Mouse (Mus musculus) Patski (cell line): ENCODE measurements at regions not wholly inside any gene's neighbourhood (a gene's known extent, or its start where the extent isn't known, plus 50 kb on each side); places are given as distances from the start of the nearest gene placed in this dataset.

Experiments used
- ATAC-seq: fragments of 100-300 bp; one replicate; pipeline ENCODE4 v1.8.0; 2021
- CTCF ChIA-PET: fragments of 350-600 bp; sonication (Branson Sonifier 250); formaldehyde crosslinking; loops from one replicate; lab custom pipeline; 2022; ENCODE audit warnings: inconsistent platforms; lab: Charles Lee
- POLR2A ChIA-PET: fragments of 350-600 bp; sonication (Branson Sonifier 250); formaldehyde crosslinking; loops from one replicate; lab custom pipeline; 2022; ENCODE audit warnings: antibody characterized with exemption, inconsistent platforms; lab: Charles Lee
- DNase-seq: peaks from one replicate; pipeline ENCODE4 v3.0.0-alpha.2; 2011; ENCODE audit warnings: low read depth, low spot score
- H3K27me3 ChIP-seq: fragments of 371-371 bp; one replicate; pipeline ENCODE4 v1.5.1; 2021
- CTCF ChIP-seq: fragments of 100-300 bp; IDR thresholded peaks from one replicate; pipeline ENCODE4 v1.5.1; 2021
- in situ Hi-C: fragments of 300-500 bp; cut with MboI; formaldehyde crosslinking; loops from 3 replicates; pipeline ENCODE4 v1.11.1; 2018; ENCODE audit warnings: low pct_unique_long_range_greater_than_20kb, mixed read lengths

- ATAC-seq, result no peak
- DNase-seq, result no peak
- POLR2A ChIA-PET, result interaction anchor here (1.5 kb wide), 1 partner anchor 10 kb away, joined by 3 read pairs; no protein-coding TSS in a partner anchor
- no peaks in the 10 kb centered on the region for H3K27me3 ChIP-seq
- in situ Hi-C loops, result loop anchor here (5.0 kb wide), 1 partner anchor 35 kb away; no protein-coding TSS in a partner anchor
- CTCF ChIA-PET, result interaction anchor here (1.0 to 1.1 kb wide), 3 partner anchors 9 to 65 kb away, joined by 3 to 6 read pairs (median 4); no protein-coding TSS in a partner anchor
- no peak for TF ChIP-seq CTCF
These were observed 355.7 kb upstream of the Ubash3b start for GRCm38 (mm10) chr9:41517053-41517696.

- ATAC-seq, result peak; percentile 96
- CTCF ChIA-PET, result no interaction called here
- H3K27me3 ChIP-seq, result no peaks in the 10 kb centered on the region
- peak; percentile 27 for TF ChIP-seq CTCF
- POLR2A ChIA-PET, result no interaction called here
- in situ Hi-C loops, result loop anchor here (5.0 kb wide), 1 partner anchor 33 kb away; no protein-coding TSS in a partner anchor
- peak; percentile 78 for DNase-seq
These were observed 353.7 kb upstream of the Ubash3b start for GRCm38 (mm10) chr9:41515192-41515591.

- in situ Hi-C loops, result no loop called here
- no peak for TF ChIP-seq CTCF
- ChIA-PET POLR2A (interaction anchor here (1.2 kb wide), 1 partner anchor 39 kb away, joined by 3 read pairs; no protein-coding TSS in a partner anchor), CTCF (interaction anchor here (0.6 kb wide), 1 partner anchor 22 kb away, joined by 3 read pairs; no protein-coding TSS in a partner anchor)
- H3K27me3 ChIP-seq, result no peaks in the 10 kb centered on the region
- no peak for DNase-seq
- ATAC-seq, result no peak
These were observed 352.2 kb upstream of the Ubash3b start for GRCm38 (mm10) chr9:41513701-41514100.

- POLR2A ChIA-PET, result interaction anchor here (0.6 to 1.0 kb wide), 2 partner anchors 21 to 201 kb away, joined by 3 to 4 read pairs; no protein-coding TSS in a partner anchor
- DNase-seq, result no peak
- H3K27me3 ChIP-seq, result no peaks in the 10 kb centered on the region
- in situ Hi-C loops, result no loop called here
- CTCF ChIA-PET, result interaction anchor here (1.1 kb wide), 1 partner anchor 14 kb away, joined by 4 read pairs; no protein-coding TSS in a partner anchor
- TF ChIP-seq CTCF, result no peak
- ATAC-seq, result no peak
These were observed 348.1 kb upstream of the Ubash3b start for GRCm38 (mm10) chr9:41509597-41509996.

- in situ Hi-C loops, result no loop called here
- no peaks in the 10 kb centered on the region for H3K27me3 ChIP-seq
- ChIA-PET POLR2A (interaction anchor here (1.0 kb wide), 1 partner anchor 21 kb away, joined by 3 read pairs; no protein-coding TSS in a partner anchor), CTCF (interaction anchor here (0.8 to 1.3 kb wide), 3 partner anchors 14 to 72 kb away, joined by 3 to 4 read pairs (median 3); no protein-coding TSS in a partner anchor)
- TF ChIP-seq CTCF, result no peak
- ATAC-seq, result no peak
- no peak for DNase-seq
These were observed 347.2 kb upstream of the Ubash3b start for GRCm38 (mm10) chr9:41508746-41509145.

- in situ Hi-C loops, result no loop called here
- ChIA-PET POLR2A (interaction anchor here (0.6 kb wide), 1 partner anchor 82 kb away, joined by 3 read pairs; no protein-coding TSS in a partner anchor), CTCF (no interaction called here)
- DNase-seq (no peak), ATAC-seq (no peak)
- TF ChIP-seq CTCF, result no peak
- H3K27me3 ChIP-seq, result no peaks in the 10 kb centered on the region
These were observed 336.8 kb upstream of the Ubash3b start for GRCm38 (mm10) chr9:41498326-41498725.

- ATAC-seq, result no peak
- TF ChIP-seq CTCF, result no peak
- CTCF ChIA-PET, result interaction anchor here (1.1 kb wide), 1 partner anchor 90 kb away, joined by 3 read pairs; no protein-coding TSS in a partner anchor
These were observed 328.6 kb upstream of the Ubash3b start for GRCm38 (mm10) chr9:41490112-41490511.

GRCm38 (mm10) chr9:41488046-41488445, 326.5 kb upstream of the Ubash3b start:
- no peak for TF ChIP-seq CTCF
- ATAC-seq (no peak), DNase-seq (no peak)
- no peaks in the 10 kb centered on the region for H3K27me3 ChIP-seq
- ChIA-PET CTCF (interaction anchor here (1.4 kb wide), 2 partner anchors 14 to 67 kb away, joined by 3 read pairs; no protein-coding TSS in a partner anchor), POLR2A (interaction anchor here (0.8 to 1.1 kb wide), 2 partner anchors 21 to 24 kb away, joined by 3 read pairs; no protein-coding TSS in a partner anchor)
- in situ Hi-C loops, result loop anchor here (10.0 kb wide), 1 partner anchor 317 kb away; no protein-coding TSS in a partner anchor

More at GRCm38 (mm10) chr9:41490112-41490511, 328.6 kb upstream of the Ubash3b start:
- H3K27me3 ChIP-seq, result no peaks in the 10 kb centered on the region
- POLR2A ChIA-PET, result no interaction called here
- DNase-seq, result no peak
- in situ Hi-C loops, result no loop called here

GRCm38 (mm10) chr9:41483218-41483617, 321.7 kb upstream of the Ubash3b start:
- ChIA-PET POLR2A (no interaction called here), CTCF (interaction anchor here (0.6 to 1.6 kb wide), 4 partner anchors 13 to 470 kb away, joined by 3 to 4 read pairs (median 4); no protein-coding TSS in a partner anchor)
- ATAC-seq, result no peak
- no peak for TF ChIP-seq CTCF
- in situ Hi-C loops, result loop anchor here (5.0 to 10.0 kb wide), 2 partner anchors 34 to 322 kb away; no protein-coding TSS in a partner anchor
- no peaks in the 10 kb centered on the region for H3K27me3 ChIP-seq
- no peak for DNase-seq

GRCm38 (mm10) chr9:41481611-41482266, 320.2 kb upstream of the Ubash3b start:
- DNase-seq (no peak), ATAC-seq (no peak)
- in situ Hi-C loops, result loop anchor here (5.0 to 10.0 kb wide), 2 partner anchors 36 to 323 kb away; no protein-coding TSS in a partner anchor
- no peaks in the 10 kb centered on the region for H3K27me3 ChIP-seq
- CTCF ChIA-PET, result interaction anchor here (0.7 to 1.6 kb wide), 4 partner anchors 14 to 472 kb away, joined by 3 to 4 read pairs (median 4); no protein-coding TSS in a partner anchor
- POLR2A ChIA-PET, result no interaction called here
- TF ChIP-seq CTCF, result no peak
